In genomic region chr17:33552964-33553363, GRCm38 (mm10) we compare ENCODE assay signal across 9 mouse cellular contexts. TPM values are rescaled to one million over a fixed set of nuclear protein-coding genes. Genes with fewer than 3 reads are reported as not detected.
DNase-seq lines count a peak whose midpoint lies in the region; ATAC-seq lines count a peak whose summit lies in the region.
"Had no signal": no experiment of that assay in that cellular context is flagged by ENCODE, and none has a peak within 500 bp of the region (broad histone marks: within the 10 kb centered on the region; RNA-seq: fewer than 3 reads in every experiment).

No protein-coding gene starts in this region.

- no peaks in the 10 kb centered on the region for H3K27me3 ChIP-seq in hindbrain, embryonic 16.5 days (replicated peaks; ENCODE audit: control insufficient read depth, insufficient read depth, low read length)
- H3K27me3 ChIP-seq: limb, embryonic 15.5 days had no signal

- WGBS in hindbrain, embryonic 16.5 days = 48% methylated on average over 4 of the region's 4 CpGs

- no peak overlapping the region for H3K4me2 ChIP-seq in hindbrain, embryonic 16.5 days (ENCODE audit: low read length)
- H3K4me2 ChIP-seq: limb, embryonic 15.5 days had no signal

- intact Hi-C loops in heart, postnatal 36 days (cut with DNase I) = no loop called here
- intact Hi-C loops in heart, postnatal 25 days (cut with DNase I) = loop anchor here (10.0 kb wide), 1 partner anchor 252 kb away; no protein-coding TSS in a partner anchor

- peak; percentile 19 to 30 for DNase-seq in heart, postnatal 36 days
- no peak for DNase-seq in heart, postnatal 25 days (ENCODE audit: low spot score)
- peak; percentile 20 to 44 for DNase-seq in CD8-positive naive resting alpha-beta T cell, adult 2 months (ENCODE audit: low read depth in 2 of 2, low spot score in 2 of 2)
- DNase-seq in ZHBTc4 (ENCODE audit: low read depth, low spot score) = peak; percentile 89
- peak; percentile 52 for DNase-seq in lung, postnatal 14 days
- DNase-seq in thymus, postnatal 0 days (ENCODE audit: low spot score) = peak; percentile 63
- no peak for DNase-seq in gastrocnemius, adult 18-20 months (ENCODE audit: low spot score)

- H3K9ac ChIP-seq in hindbrain, embryonic 16.5 days (ENCODE audit: low read depth, low read length) = no peak overlapping the region
- H3K9ac ChIP-seq: limb, embryonic 15.5 days had no signal

- no peaks in the 10 kb centered on the region for H3K4me1 ChIP-seq in hindbrain, embryonic 16.5 days (ENCODE audit: control insufficient read depth, insufficient read depth, low read depth, low read length)

- peak; percentile 30; the same call in 1 of the 2 replicates for ATAC-seq in hindbrain, embryonic 16.5 days

- no peak overlapping the region for H3K27ac ChIP-seq in hindbrain, embryonic 16.5 days (ENCODE audit: low read depth, low read length)
- H3K27ac ChIP-seq: limb, embryonic 15.5 days had no signal

- H3K9me3 ChIP-seq in hindbrain, embryonic 16.5 days (ENCODE audit: control insufficient read depth, low read length) = no peaks in the 10 kb centered on the region
- H3K9me3 ChIP-seq: limb, embryonic 15.5 days had no signal

- no peak overlapping the region for H3K4me3 ChIP-seq in hindbrain, embryonic 16.5 days (ENCODE audit: low read length)
- H3K4me3 ChIP-seq: limb, embryonic 15.5 days had no signal

- H3K36me3 ChIP-seq in hindbrain, embryonic 16.5 days (ENCODE audit: control insufficient read depth, insufficient read depth, low read length) = peaks cover 10% of the 10 kb centered on the region

RNA-seq across cellular contexts. Expression of gene Myo1f, which starts 2.5 kb away (rescaled TPM):
- 1 to 10 TPM; 2.2 to 2.8 TPM for total RNA-seq in heart, postnatal 36 days (2021)
- total RNA-seq in heart, postnatal 25 days (2021) = 1 to 10 TPM; 1.8 to 2.7 TPM
- polyA plus RNA-seq in hindbrain, embryonic 16.5 days (2015; fragmentation: Nextera tagmentation; extraction: Ambion mirVana) = 1.4 and 2.5 TPM in 2 replicates
- polyA plus RNA-seq in thymus, postnatal 0 days (2015; fragmentation: Nextera tagmentation; extraction: Ambion mirVana) = 10.9 and 12.7 TPM in 2 replicates
- under 1 TPM; 0.76 to 0.94 TPM for total RNA-seq in gastrocnemius, adult 18-20 months (2021)

RNA-seq across cellular contexts. Expression of gene Adamts10, which starts 29.0 kb away (rescaled TPM):
- 10 to 100 TPM; 18.3 to 19.7 TPM for total RNA-seq in heart, postnatal 36 days (2021)
- 10 to 100 TPM; 20.1 to 21.7 TPM for total RNA-seq in heart, postnatal 25 days (2021)
- 55.4 and 65.3 TPM in 2 replicates for polyA plus RNA-seq in hindbrain, embryonic 16.5 days (2015; fragmentation: Nextera tagmentation; extraction: Ambion mirVana)
- polyA plus RNA-seq in thymus, postnatal 0 days (2015; fragmentation: Nextera tagmentation; extraction: Ambion mirVana) = 19.6 and 21.0 TPM in 2 replicates
- total RNA-seq in gastrocnemius, adult 18-20 months (2021) = 1 to 10 TPM; 4.7 TPM

Comparison
In these comparisons a context has a peak if more than half of its experiments do, and no peak if none do; other contexts are left out.
1. DNase-seq: peak in heart, postnatal 36 days (2 of 2), CD8-positive naive resting alpha-beta T cell, adult 2 months (2 of 2), ZHBTc4 (single experiment), lung, postnatal 14 days (single experiment) and thymus, postnatal 0 days (single experiment); none in heart, postnatal 25 days (single experiment) and gastrocnemius, adult 18-20 months (single experiment).